18 mouse cellular contexts compared by ENCODE assay signal in the genomic region with DNA sequence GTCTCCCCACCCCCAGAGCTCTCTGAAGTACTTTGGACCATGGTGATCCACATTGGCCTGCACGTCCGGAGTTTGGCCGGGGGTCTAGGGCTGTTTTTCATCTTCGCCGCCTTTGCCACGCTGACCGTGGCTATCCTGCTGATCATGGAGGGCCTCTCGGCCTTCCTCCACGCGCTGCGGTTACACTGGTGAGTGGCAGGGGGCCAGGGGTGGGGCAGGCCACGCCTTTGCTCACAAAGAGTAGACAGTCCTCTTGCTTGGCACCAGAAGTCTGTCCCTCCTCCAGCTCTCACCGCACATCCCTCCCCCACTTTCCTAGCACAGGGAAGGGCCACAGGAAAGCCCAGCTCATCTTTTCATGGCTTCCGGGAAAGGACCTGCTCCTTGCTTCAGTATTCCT. TPM values are rescaled to one million over a fixed set of nuclear protein-coding genes. Genes with fewer than 3 reads are reported as not detected.
DNase-seq lines count a peak whose midpoint lies in the region; ATAC-seq and TF ChIP-seq lines count a peak whose summit lies in the region.
"Had no signal": no experiment of that assay in that cellular context is flagged by ENCODE, and none has a peak within 500 bp of the region (broad histone marks: within the 10 kb centered on the region; RNA-seq: fewer than 3 reads in every experiment).

No protein-coding gene starts in this region.

- intact Hi-C loops in gastrocnemius, adult 2 months (cut with DNase I), result no loop called here
- intact Hi-C loops in left cerebral cortex, postnatal 4 days (cut with DNase I), result no loop called here

- no peaks in the 10 kb centered on the region; the same call in 1 of the 2 replicates for H3K4me1 ChIP-seq in hindbrain, embryonic 13.5 days (replicated peaks)
- no peaks in the 10 kb centered on the region for H3K4me1 ChIP-seq in hindbrain, embryonic 14.5 days (replicated peaks; ENCODE audit: control insufficient read depth, insufficient read depth, low read length)
- H3K4me1 ChIP-seq in lung, embryonic 16.5 days (replicated peaks; ENCODE audit: control insufficient read depth, insufficient read depth, low read length), result peaks cover 59% of the 10 kb centered on the region

- ATAC-seq in hindbrain, embryonic 13.5 days (ENCODE audit: low FRiP score), result no peak
- ATAC-seq in hindbrain, embryonic 14.5 days (ENCODE audit: low FRiP score), result no peak
- ATAC-seq in lung, embryonic 16.5 days (ENCODE audit: low read depth), result no peak
- no peak for ATAC-seq in monocyte, adult 5-6 weeks (replicated peaks; ENCODE audit: insufficient number of reproducible peaks, low FRiP score, low TSS enrichment, poor library complexity, severe bottlenecking)

- WGBS in hindbrain, embryonic 13.5 days, result 83% methylated on average over 14 of the region's 14 CpGs
- 86% methylated on average over 14 of the region's 14 CpGs for whole genome bisulfite sequencing in hindbrain, embryonic 14.5 days
- 58% methylated on average over 14 of the region's 14 CpGs for WGBS in lung, embryonic 16.5 days

- no peak overlapping the region for H3K4me3 ChIP-seq in gastrocnemius, adult 2 months
- no peak overlapping the region for H3K4me3 ChIP-seq in hindbrain, embryonic 13.5 days
- no peak overlapping the region for H3K4me3 ChIP-seq in hindbrain, embryonic 14.5 days (replicated peaks; ENCODE audit: low read length)
- no peak overlapping the region for H3K4me3 ChIP-seq in lung, embryonic 16.5 days (ENCODE audit: low read length)
- H3K4me3 ChIP-seq: hindbrain, embryonic 10.5 days; neural tube, embryonic 13.5 days had no signal

- H3K9ac ChIP-seq in hindbrain, embryonic 13.5 days, result 0 out of 2 replicates have a peak overlapping the region, but pooled peaks have one; percentile 13
- H3K9ac ChIP-seq in hindbrain, embryonic 14.5 days, result no peak overlapping the region
- H3K9ac ChIP-seq in lung, embryonic 16.5 days (ENCODE audit: low read length), result no peak overlapping the region
- H3K9ac ChIP-seq: neural tube, embryonic 13.5 days had no signal

- DNase-seq in gastrocnemius, adult 2 months, result no peak
- DNase-seq in gastrocnemius, adult 8-10 months (ENCODE audit: low spot score in 2 of 2), result no peak
- DNase-seq in hindbrain, embryonic 14.5 days (ENCODE audit: low spot score), result no peak
- DNase-seq in 3134 (ENCODE audit: extremely low read depth, insufficient read length, low spot score), result peak; percentile 66
- no peak for DNase-seq in left cerebral cortex, postnatal 4 days
- DNase-seq: adrenal gland, postnatal 25 days; gastrocnemius, postnatal 36 days; kidney, postnatal 10 days; right cerebral cortex, postnatal 4 days had no signal

- no peak overlapping the region for H3K4me2 ChIP-seq in hindbrain, embryonic 13.5 days
- no peak overlapping the region for H3K4me2 ChIP-seq in hindbrain, embryonic 14.5 days (replicated peaks)
- no peak overlapping the region for H3K4me2 ChIP-seq in lung, embryonic 16.5 days (ENCODE audit: low read depth, low read length)
- H3K4me2 ChIP-seq: neural tube, embryonic 13.5 days had no signal

- TF ChIP-seq CTCF in gastrocnemius, adult 2 months (IDR thresholded peaks at IDR 0.05), result no peak

- peaks cover 99% of the 10 kb centered on the region for H3K36me3 ChIP-seq in hindbrain, embryonic 13.5 days
- H3K36me3 ChIP-seq in hindbrain, embryonic 14.5 days (replicated peaks; ENCODE audit: control insufficient read depth, insufficient read depth), result peaks cover 93% of the 10 kb centered on the region
- peaks cover 10% of the 10 kb centered on the region for H3K36me3 ChIP-seq in lung, embryonic 16.5 days (ENCODE audit: control insufficient read depth, insufficient read depth, low read length)

- peak overlapping the region; percentile 95 for H3K27ac ChIP-seq in gastrocnemius, adult 2 months
- H3K27ac ChIP-seq in hindbrain, embryonic 13.5 days, result no peak overlapping the region
- H3K27ac ChIP-seq in hindbrain, embryonic 14.5 days, result no peak overlapping the region
- peak overlapping the region; percentile 95 for H3K27ac ChIP-seq in lung, embryonic 16.5 days (ENCODE audit: low read length)
- H3K27ac ChIP-seq: hindbrain, embryonic 10.5 days; neural tube, embryonic 13.5 days had no signal

- H3K27me3 ChIP-seq in hindbrain, embryonic 13.5 days, result no peaks in the 10 kb centered on the region
- no peaks in the 10 kb centered on the region for H3K27me3 ChIP-seq in hindbrain, embryonic 14.5 days (ENCODE audit: control insufficient read depth, insufficient read depth, low read length)
- no peaks in the 10 kb centered on the region for H3K27me3 ChIP-seq in lung, embryonic 16.5 days (ENCODE audit: control insufficient read depth, insufficient read depth, low read depth, low read length)
- H3K27me3 ChIP-seq: neural tube, embryonic 13.5 days had no signal

- H3K9me3 ChIP-seq in hindbrain, embryonic 13.5 days, result no peaks in the 10 kb centered on the region
- H3K9me3 ChIP-seq in hindbrain, embryonic 14.5 days (ENCODE audit: control insufficient read depth, low read length), result no peaks in the 10 kb centered on the region
- peaks cover 2% of the 10 kb centered on the region; the same call in 1 of the 2 replicates for H3K9me3 ChIP-seq in lung, embryonic 16.5 days (ENCODE audit: control insufficient read depth, low read length)
- H3K9me3 ChIP-seq: hindbrain, embryonic 10.5 days; neural tube, embryonic 13.5 days had no signal

RNA-seq across cellular contexts. Expression of a gene that starts 14.4 kb away (rescaled TPM):
- total RNA-seq in gastrocnemius, adult 2 months (2021), result 1 to 10 TPM; 3.3 to 4.1 TPM
- 1 to 10 TPM; 2.9 to 4.8 (median 4.0) TPM for total RNA-seq in gastrocnemius, adult 8-10 months (2022)
- polyA plus RNA-seq in hindbrain, embryonic 13.5 days (2015; fragmentation: Nextera tagmentation; extraction: Ambion mirVana), result 10.7 and 11.3 TPM in 2 replicates
- polyA plus RNA-seq in hindbrain, embryonic 14.5 days (2014; fragmentation: Nextera tagmentation; extraction: Ambion mirVana), result 10.2 and 11.3 TPM in 2 replicates
- polyA plus RNA-seq in lung, embryonic 16.5 days (2015; fragmentation: Nextera tagmentation; extraction: Ambion mirVana), result 20.6 and 23.1 TPM in 2 replicates
- 1 to 10 TPM; 8.3 to 9.6 TPM for total RNA-seq in left cerebral cortex, postnatal 4 days (2021)
- total RNA-seq in monocyte, adult 5-6 weeks (2017), result 5.6 to 14.8 TPM (median 9.9 TPM) in 3 replicates

RNA-seq across cellular contexts. Expression of a gene that starts 22.8 kb away (rescaled TPM):
- under 1 TPM in 1 of 2 experiments, not detected in 1; 0.18 TPM for total RNA-seq in gastrocnemius, adult 2 months (2021)
- under 1 TPM in 1 of 4 experiments, not detected in 3; 0.21 TPM for total RNA-seq in gastrocnemius, adult 8-10 months (2022)
- polyA plus RNA-seq in hindbrain, embryonic 13.5 days (2015; fragmentation: Nextera tagmentation; extraction: Ambion mirVana), result 0.49 TPM in 1 of 2 replicates, not detected in the other
- 0.31 TPM in 1 of 2 replicates, not detected in the other for polyA plus RNA-seq in hindbrain, embryonic 14.5 days (2014; fragmentation: Nextera tagmentation; extraction: Ambion mirVana)
- 0.15 and 0.19 TPM in 2 replicates for polyA plus RNA-seq in lung, embryonic 16.5 days (2015; fragmentation: Nextera tagmentation; extraction: Ambion mirVana)
- under 1 TPM; 0.52 to 0.76 TPM for total RNA-seq in left cerebral cortex, postnatal 4 days (2021)
- 0.68 TPM in 1 of 3 replicates, not detected in the others for total RNA-seq in monocyte, adult 5-6 weeks (2017)
- total RNA-seq: gastrocnemius, postnatal 36 days; MEL had no signal
- polyA plus RNA-seq: embryonic facial prominence, embryonic 11.5 days; intestine, embryonic 14.5 days; midbrain, postnatal 0 days had no signal

RNA-seq across cellular contexts. Expression of a gene that starts 26.9 kb away (rescaled TPM):
- total RNA-seq in gastrocnemius, adult 2 months (2021), result 1 to 10 TPM; 7.1 to 9.8 TPM
- total RNA-seq in gastrocnemius, adult 8-10 months (2022), result 10 to 100 TPM in 1 of 4 experiments, 1 to 10 TPM in 3; 7.2 to 11.0 (median 8.5) TPM
- polyA plus RNA-seq in hindbrain, embryonic 13.5 days (2015; fragmentation: Nextera tagmentation; extraction: Ambion mirVana), result 41.9 and 44.1 TPM in 2 replicates
- 37.2 and 45.3 TPM in 2 replicates for polyA plus RNA-seq in hindbrain, embryonic 14.5 days (2014; fragmentation: Nextera tagmentation; extraction: Ambion mirVana)
- 39.7 and 45.1 TPM in 2 replicates for polyA plus RNA-seq in lung, embryonic 16.5 days (2015; fragmentation: Nextera tagmentation; extraction: Ambion mirVana)
- total RNA-seq in left cerebral cortex, postnatal 4 days (2021), result 10 to 100 TPM; 28.3 to 32.0 TPM
- total RNA-seq in monocyte, adult 5-6 weeks (2017), result 11.4 to 16.6 TPM (median 16.1 TPM) in 3 replicates

RNA-seq across cellular contexts. Expression of a gene that starts 31.7 kb away (rescaled TPM):
- total RNA-seq in gastrocnemius, adult 2 months (2021), result 10 to 100 TPM; 12.5 to 14.4 TPM
- 10 to 100 TPM in 2 of 4 experiments, 1 to 10 TPM in 2; 8.0 to 12.3 (median 9.4) TPM for total RNA-seq in gastrocnemius, adult 8-10 months (2022)
- polyA plus RNA-seq in hindbrain, embryonic 13.5 days (2015; fragmentation: Nextera tagmentation; extraction: Ambion mirVana), result 88.1 and 91.0 TPM in 2 replicates
- 84.0 and 86.6 TPM in 2 replicates for polyA plus RNA-seq in hindbrain, embryonic 14.5 days (2014; fragmentation: Nextera tagmentation; extraction: Ambion mirVana)
- polyA plus RNA-seq in lung, embryonic 16.5 days (2015; fragmentation: Nextera tagmentation; extraction: Ambion mirVana), result 41.3 and 60.3 TPM in 2 replicates
- 10 to 100 TPM; 39.0 to 47.3 TPM for total RNA-seq in left cerebral cortex, postnatal 4 days (2021)
- total RNA-seq in monocyte, adult 5-6 weeks (2017), result 61.7 to 74.7 TPM (median 71.4 TPM) in 3 replicates

RNA-seq across cellular contexts. Expression of a gene that starts 39.8 kb away (rescaled TPM):
- 1 to 10 TPM; 1.5 to 2.2 TPM for total RNA-seq in gastrocnemius, adult 2 months (2021)
- total RNA-seq in gastrocnemius, adult 8-10 months (2022), result 1 to 10 TPM; 1.3 to 1.5 (median 1.4) TPM
- 23.4 and 26.3 TPM in 2 replicates for polyA plus RNA-seq in hindbrain, embryonic 13.5 days (2015; fragmentation: Nextera tagmentation; extraction: Ambion mirVana)
- polyA plus RNA-seq in hindbrain, embryonic 14.5 days (2014; fragmentation: Nextera tagmentation; extraction: Ambion mirVana), result 16.4 and 20.7 TPM in 2 replicates
- polyA plus RNA-seq in lung, embryonic 16.5 days (2015; fragmentation: Nextera tagmentation; extraction: Ambion mirVana), result 29.3 and 32.3 TPM in 2 replicates
- 1 to 10 TPM; 7.7 to 9.1 TPM for total RNA-seq in left cerebral cortex, postnatal 4 days (2021)
- 5.0 to 6.2 TPM in 2 of 3 replicates, not detected in the other for total RNA-seq in monocyte, adult 5-6 weeks (2017)

Comparison
In these comparisons a context has a peak if more than half of its experiments do, and no peak if none do; other contexts are left out.
1. H3K27ac ChIP-seq: peak in gastrocnemius, adult 2 months (single experiment) and lung, embryonic 16.5 days (single experiment); none in hindbrain, embryonic 13.5 days (single experiment) and hindbrain, embryonic 14.5 days (single experiment).